Mouse (Mus musculus): ENCODE data around the gene Etnk2. TPM values are rescaled to one million over a fixed set of nuclear protein-coding genes. Genes with fewer than 3 reads are reported as not detected.

The Etnk2 gene
- polyA plus RNA-seq, 1 experiment = 0.93 TPM

DNA sequence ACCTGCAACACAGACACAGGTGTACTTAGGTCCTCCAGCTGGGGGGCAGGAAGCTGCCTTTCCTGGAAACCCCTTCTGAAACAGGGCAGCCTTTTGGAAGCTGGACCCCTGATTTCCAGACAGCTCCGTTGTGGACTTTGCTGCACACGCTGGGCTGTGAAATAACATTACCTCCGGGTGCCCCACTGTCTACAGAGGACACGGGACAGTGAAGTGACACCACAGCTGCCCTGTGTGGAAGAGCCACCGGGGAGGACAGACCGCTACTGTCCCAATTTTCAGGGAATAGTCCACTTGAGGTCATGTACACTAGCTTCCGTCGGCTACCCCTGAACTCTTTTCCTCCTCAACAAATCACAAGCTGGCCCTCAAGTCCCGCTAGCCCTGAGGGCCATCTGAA lies 44.9 kb downstream of the Etnk2 start:
- TF ChIP-seq POLR2A (IDR thresholded peaks at IDR 0.05; ENCODE audit: borderline replicate concordance, extremely low read depth, low read depth, low read length) = no peak
- TF ChIP-seq CTCF (IDR thresholded peaks at IDR 0.05; ENCODE audit: insufficient read depth, low read length) = no peak
- Histone ChIP-seq H3K4me3 (replicated peaks; ENCODE audit: extremely low read depth, low read depth, low read length) (no peak overlapping the region), H3K4me1 (ENCODE audit: control insufficient read depth, insufficient read depth, low read length) (peaks cover 54% of the 10 kb centered on the region)
- 58% methylated on average over 9 of the region's 9 CpGs for WGBS
- no peak for DNase-seq

DNA sequence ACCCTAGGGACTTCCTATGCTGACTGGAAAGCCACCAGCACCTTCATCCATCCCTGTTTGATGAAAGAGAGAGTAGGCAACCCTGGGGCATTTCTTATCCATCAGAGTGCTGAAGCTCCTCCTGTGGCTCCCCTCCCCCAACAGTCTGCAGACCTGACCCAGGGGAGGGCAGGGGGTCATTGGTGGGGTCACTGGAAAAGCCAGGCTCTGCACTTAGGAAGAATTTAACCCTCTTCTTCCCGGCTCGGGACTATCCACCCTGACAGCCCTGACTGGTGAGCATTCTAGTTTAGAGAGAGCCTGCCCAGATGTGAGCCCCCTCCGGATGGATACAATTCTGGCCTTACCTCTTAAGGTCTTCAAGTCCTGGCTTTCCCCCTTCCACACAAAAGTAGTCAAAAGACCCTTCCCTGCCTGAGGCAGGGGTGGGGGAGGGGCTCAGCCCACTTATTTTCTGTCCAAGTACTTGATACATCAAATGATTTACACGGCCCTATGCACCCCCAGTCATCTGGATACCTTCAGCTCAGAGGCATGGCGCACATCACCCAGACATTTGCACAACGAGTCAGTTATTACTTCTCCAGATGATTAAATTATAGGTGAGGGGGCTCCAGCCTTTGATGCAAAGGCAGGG lies 45.6 kb downstream of the Etnk2 start:
- 53% methylated on average over 6 of the region's 6 CpGs for WGBS
- TF ChIP-seq POLR2A (IDR thresholded peaks at IDR 0.05; ENCODE audit: borderline replicate concordance, extremely low read depth, low read depth, low read length) (no peak), CTCF (IDR thresholded peaks at IDR 0.05; ENCODE audit: insufficient read depth, low read length) (no peak)
- no peak for DNase-seq
- Histone ChIP-seq H3K4me1 (ENCODE audit: control insufficient read depth, insufficient read depth, low read length) (peaks cover 53% of the 10 kb centered on the region), H3K4me3 (replicated peaks; ENCODE audit: extremely low read depth, low read depth, low read length) (no peak overlapping the region)

- Histone ChIP-seq H3K4me1 (ENCODE audit: control insufficient read depth, insufficient read depth, low read length) (peaks cover 58% of the 10 kb centered on the region), H3K4me3 (replicated peaks; ENCODE audit: extremely low read depth, low read depth, low read length) (no peak overlapping the region)
- WGBS = 68% methylated on average over 9 of the region's 9 CpGs
- no peak for DNase-seq
- no peak for TF ChIP-seq POLR2A (IDR thresholded peaks at IDR 0.05; ENCODE audit: borderline replicate concordance, extremely low read depth, low read depth, low read length)
- no peak for TF ChIP-seq CTCF (IDR thresholded peaks at IDR 0.05; ENCODE audit: insufficient read depth, low read length)
Measured at GRCm38 (mm10) chr1:133409786-133410185, 46.4 kb downstream of the Etnk2 start.

GRCm38 (mm10) chr1:133411506-133412147 lies 48.3 kb downstream of the Etnk2 start:
- Histone ChIP-seq H3K4me3 (replicated peaks; ENCODE audit: extremely low read depth, low read depth, low read length) (no peak overlapping the region), H3K4me1 (ENCODE audit: control insufficient read depth, insufficient read depth, low read length) (peaks cover 65% of the 10 kb centered on the region)
- DNase-seq = no peak
- WGBS = 64% methylated on average over 8 of the region's 8 CpGs
- TF ChIP-seq CTCF (IDR thresholded peaks at IDR 0.05; ENCODE audit: insufficient read depth, low read length) = no peak
- TF ChIP-seq POLR2A (IDR thresholded peaks at IDR 0.05; ENCODE audit: borderline replicate concordance, extremely low read depth, low read depth, low read length) = no peak

DNA sequence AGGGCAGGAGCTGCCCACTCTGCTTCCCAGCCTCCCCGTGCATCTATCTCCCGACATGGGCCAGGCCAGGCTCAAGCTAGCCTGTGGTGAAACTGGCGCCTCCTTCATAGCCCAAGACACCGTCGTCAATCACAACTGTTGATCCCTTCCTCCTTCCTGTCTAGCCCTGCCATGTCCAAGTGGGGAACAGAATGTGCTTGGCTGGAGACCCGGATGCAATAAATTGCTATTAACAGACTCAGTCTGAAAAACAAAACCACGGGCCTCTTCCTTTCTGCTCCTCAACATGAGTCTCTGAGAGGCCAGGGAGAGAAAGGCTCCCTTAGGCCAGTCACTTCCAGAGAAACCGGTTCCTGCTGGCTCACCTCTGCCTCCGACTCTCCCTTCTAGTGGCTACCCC lies 49.6 kb downstream of the Etnk2 start:
- Histone ChIP-seq H3K4me3 (replicated peaks; ENCODE audit: extremely low read depth, low read depth, low read length) (no peak overlapping the region), H3K4me1 (ENCODE audit: control insufficient read depth, insufficient read depth, low read length) (peaks cover 68% of the 10 kb centered on the region)
- WGBS = 28% methylated on average over 9 of the region's 9 CpGs
- DNase-seq = no peak
- TF ChIP-seq CTCF (IDR thresholded peaks at IDR 0.05; ENCODE audit: insufficient read depth, low read length) (no peak), POLR2A (IDR thresholded peaks at IDR 0.05; ENCODE audit: borderline replicate concordance, extremely low read depth, low read depth, low read length) (no peak)

GRCm38 (mm10) chr1:133415086-133415485 lies 51.7 kb downstream of the Etnk2 start:
- DNase-seq = no peak
- 47% methylated on average over 7 of the region's 7 CpGs for WGBS
- Histone ChIP-seq H3K4me3 (replicated peaks; ENCODE audit: extremely low read depth, low read depth, low read length) (no peak overlapping the region), H3K4me1 (ENCODE audit: control insufficient read depth, insufficient read depth, low read length) (peaks cover 71% of the 10 kb centered on the region)
- no peak for TF ChIP-seq CTCF (IDR thresholded peaks at IDR 0.05; ENCODE audit: insufficient read depth, low read length)
- no peak for TF ChIP-seq POLR2A (IDR thresholded peaks at IDR 0.05; ENCODE audit: borderline replicate concordance, extremely low read depth, low read depth, low read length)

- 50% methylated on average over 6 of the region's 6 CpGs for WGBS
- TF ChIP-seq POLR2A (IDR thresholded peaks at IDR 0.05; ENCODE audit: borderline replicate concordance, extremely low read depth, low read depth, low read length) = no peak
- no peak for TF ChIP-seq CTCF (IDR thresholded peaks at IDR 0.05; ENCODE audit: insufficient read depth, low read length)
- DNase-seq = no peak
- H3K4me3 ChIP-seq (replicated peaks; ENCODE audit: extremely low read depth, low read depth, low read length) = no peak overlapping the region
- peaks cover 68% of the 10 kb centered on the region for H3K4me1 ChIP-seq (ENCODE audit: control insufficient read depth, insufficient read depth, low read length)
Measured at GRCm38 (mm10) chr1:133415505-133415904, 52.1 kb downstream of the Etnk2 start.

GRCm38 (mm10) chr1:133416472-133416871 lies 53.1 kb downstream of the Etnk2 start:
- WGBS = 42% methylated on average over 7 of the region's 7 CpGs
- H3K4me1 ChIP-seq (ENCODE audit: control insufficient read depth, insufficient read depth, low read length) = peaks cover 69% of the 10 kb centered on the region
- H3K4me3 ChIP-seq (replicated peaks; ENCODE audit: extremely low read depth, low read depth, low read length) = no peak overlapping the region
- DNase-seq = peak; percentile 25
- TF ChIP-seq CTCF (IDR thresholded peaks at IDR 0.05; ENCODE audit: insufficient read depth, low read length) (no peak), POLR2A (IDR thresholded peaks at IDR 0.05; ENCODE audit: borderline replicate concordance, extremely low read depth, low read depth, low read length) (no peak)

DNA sequence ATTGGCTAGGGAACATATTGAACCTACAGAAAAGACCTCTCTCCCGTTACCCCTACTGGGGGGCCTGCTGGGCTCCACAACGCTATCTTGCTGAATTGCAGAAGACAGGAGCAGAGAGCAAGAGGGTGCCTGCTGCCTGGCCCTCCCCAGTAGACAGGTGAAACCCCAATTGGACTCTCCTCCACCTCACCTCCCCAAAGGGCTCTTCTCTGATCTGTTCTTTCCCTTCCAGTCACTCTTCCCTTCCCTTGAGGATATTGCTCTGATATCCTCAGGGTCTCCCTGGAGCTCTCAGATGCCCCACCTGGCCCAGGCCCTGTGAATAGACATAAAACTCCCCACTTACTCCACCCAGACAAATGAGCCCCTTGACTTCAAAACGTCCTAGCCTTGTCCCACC lies 53.7 kb downstream of the Etnk2 start:
- WGBS = 48% methylated on average over 3 of the region's 3 CpGs
- TF ChIP-seq CTCF (IDR thresholded peaks at IDR 0.05; ENCODE audit: insufficient read depth, low read length) (no peak), POLR2A (IDR thresholded peaks at IDR 0.05; ENCODE audit: borderline replicate concordance, extremely low read depth, low read depth, low read length) (no peak)
- DNase-seq = peak; percentile 17
- Histone ChIP-seq H3K4me3 (replicated peaks; ENCODE audit: extremely low read depth, low read depth, low read length) (no peak overlapping the region), H3K4me1 (ENCODE audit: control insufficient read depth, insufficient read depth, low read length) (peaks cover 63% of the 10 kb centered on the region)

DNA sequence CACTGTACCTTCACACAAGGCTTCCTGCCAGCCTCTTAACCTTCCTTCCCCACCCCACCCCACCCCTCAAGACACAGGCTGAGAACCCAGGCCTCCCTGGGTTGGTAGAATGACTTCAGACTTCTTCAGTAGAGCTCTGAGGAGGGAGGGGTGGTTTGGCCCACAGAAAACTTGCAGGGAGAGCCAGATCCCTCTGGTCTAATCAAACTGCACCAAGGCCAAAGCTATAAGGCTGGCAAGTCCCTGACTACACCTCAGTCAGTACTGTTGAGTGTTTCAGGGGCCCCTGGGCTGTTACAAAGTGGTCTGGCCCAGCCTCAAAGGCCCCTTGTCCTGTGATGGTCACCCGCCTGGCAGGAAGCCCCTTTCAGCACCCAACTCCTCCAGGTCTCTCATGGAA lies 54.2 kb downstream of the Etnk2 start:
- 36% methylated on average over 1 of the region's 1 CpGs for WGBS
- Histone ChIP-seq H3K4me1 (ENCODE audit: control insufficient read depth, insufficient read depth, low read length) (peaks cover 59% of the 10 kb centered on the region), H3K4me3 (replicated peaks; ENCODE audit: extremely low read depth, low read depth, low read length) (no peak overlapping the region)
- peak; percentile 27 for DNase-seq
- TF ChIP-seq CTCF (IDR thresholded peaks at IDR 0.05; ENCODE audit: insufficient read depth, low read length) (no peak), POLR2A (IDR thresholded peaks at IDR 0.05; ENCODE audit: borderline replicate concordance, extremely low read depth, low read depth, low read length) (no peak)

Data from lung, adult 2 months (tissue).